Mouse (Mus musculus) ES-E14 (cell line): ENCODE data around the gene Ebf3. TPM values are rescaled to one million over a fixed set of nuclear protein-coding genes. Genes with fewer than 3 reads are reported as not detected.
A peak's percentile ranks its signal among the peaks of the same experiment; 100 is the strongest.

Source experiments
- DNase-seq: peaks from one replicate; pipeline ENCODE4 v3.0.0-alpha.2; 2013; ENCODE audit warnings: low read depth, low spot score
- H3K27ac ChIP-seq: 2 replicates; pipeline ENCODE4 v1.5.1; 2012; ENCODE audit warnings: low read depth, mild to moderate bottlenecking, low read length, moderate library complexity, mixed read lengths; ENCODE audit not compliant: poor library complexity, insufficient read depth, severe bottlenecking
- H3K36me3 ChIP-seq: 2 replicates; pipeline ENCODE4 v1.6.1; 2012; ENCODE audit warnings: mild to moderate bottlenecking, low read length, moderate library complexity, mixed read lengths; ENCODE audit not compliant: control insufficient read depth, poor library complexity, insufficient read depth, severe bottlenecking
- H3K4me1 ChIP-seq, 2 experiments: fragments of 150-350 bp in 1 of 2; sonication (generic) in 1 of 2; 2 replicates each; pipeline ENCODE4 v1.6.1; 2012; ENCODE audit warnings: low read length in 2 of 2, mild to moderate bottlenecking in 1 of 2, mixed read lengths in 1 of 2; ENCODE audit not compliant: control insufficient read depth in 2 of 2, insufficient read depth in 2 of 2, poor library complexity in 1 of 2
- H3K4me3 ChIP-seq, 2 experiments: fragments of 150-350 bp in 1 of 2; sonication (generic) in 1 of 2; 2 replicates each; pipeline ENCODE4 v1.5.1; 2012; ENCODE audit warnings: low read length in 2 of 2, low read depth in 1 of 2, mild to moderate bottlenecking in 1 of 2, mixed read lengths in 1 of 2; ENCODE audit not compliant: insufficient read depth in 1 of 2, poor library complexity in 1 of 2, severe bottlenecking in 1 of 2
- H3K9ac ChIP-seq: 2 replicates; pipeline ENCODE4 v1.6.1; 2012; ENCODE audit warnings: low read depth, mild to moderate bottlenecking, low read length, mixed read lengths; ENCODE audit not compliant: poor library complexity, insufficient read depth, severe bottlenecking
- H3K9me3 ChIP-seq: fragments of 150-350 bp; sonication (generic); 2 replicates; pipeline ENCODE4 v1.6.1; 2012; ENCODE audit warnings: low read depth, mild to moderate bottlenecking, low read length; ENCODE audit not compliant: control insufficient read depth, insufficient read depth
- CHD2 ChIP-seq: IDR thresholded peaks from 2 replicates; pipeline ENCODE4 v1.6.1; 2014; ENCODE audit warnings: mild to moderate bottlenecking, low read depth, low read length, inconsistent platforms
- HCFC1 ChIP-seq: IDR thresholded peaks from 2 replicates; pipeline ENCODE4 v1.6.1; 2012; ENCODE audit warnings: low read length, inconsistent platforms, borderline replicate concordance; ENCODE audit not compliant: insufficient read depth
- MAFK ChIP-seq: IDR thresholded peaks from 2 replicates; pipeline ENCODE4 v1.6.1; 2014; ENCODE audit warnings: mild to moderate bottlenecking, low read depth, low read length, inconsistent platforms; ENCODE audit not compliant: insufficient read depth
- ZC3H11A ChIP-seq: IDR thresholded peaks from 2 replicates; pipeline ENCODE4 v1.6.1; 2012; ENCODE audit warnings: low read depth, mild to moderate bottlenecking, inconsistent platforms, low read length, borderline replicate concordance
- ZNF384 ChIP-seq: IDR thresholded peaks from 2 replicates; pipeline ENCODE4 v1.6.1; 2012; ENCODE audit warnings: low read depth, low read length, inconsistent platforms
- in situ Hi-C, 2 experiments: fragments of 600-800 bp; cut with MboI; formaldehyde crosslinking; loops; one replicate each; pipeline ENCODE4 v1.15.1; 2025; ENCODE audit warnings: low sequenced_read_pairs in 2 of 2, inconsistent platforms in 1 of 2; ENCODE audit not compliant: unreplicated experiment in 2 of 2
- total RNA-seq: library from RNA; depleted of rRNA; stranded (reverse); fragments of 300-350 nt; gene quantifications from 2 replicates; pipeline ENCODE4 v1.2.3, GENCODE M21; 2012

The Ebf3 gene
- total RNA-seq, 1 experiment: 0.22 TPM

DNA sequence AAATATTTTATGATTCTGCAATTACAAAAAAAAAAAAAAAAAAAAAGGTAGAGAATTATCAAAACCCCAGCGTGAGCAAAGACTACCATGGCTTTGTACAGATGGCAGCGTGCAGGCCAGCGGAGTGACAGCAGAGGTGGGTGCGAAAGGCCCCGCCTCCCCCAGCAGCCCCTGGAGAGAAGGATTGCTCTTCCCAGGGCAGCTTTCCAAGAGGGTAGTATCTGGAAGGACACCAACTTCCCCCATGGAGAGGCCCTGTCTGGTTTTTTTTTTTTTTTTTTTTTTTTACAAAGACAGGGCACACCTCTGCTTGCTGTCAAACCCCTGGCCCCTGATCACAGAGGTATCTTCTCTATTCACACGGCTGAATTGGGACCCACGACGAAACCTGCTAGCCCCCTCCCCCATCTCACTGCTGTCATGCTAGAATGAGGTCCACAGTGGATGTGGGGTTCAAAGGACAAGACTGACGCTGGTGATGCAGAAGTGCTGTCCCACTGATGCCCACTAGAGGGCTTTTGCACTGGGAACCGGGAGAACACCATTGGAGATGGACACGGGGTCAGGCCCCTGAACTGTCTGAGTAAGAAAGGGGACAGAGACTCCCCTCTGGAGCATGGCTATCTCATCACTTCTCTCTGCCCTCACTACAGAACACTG lies 67.9 kb downstream of the Ebf3 start:
- no peak overlapping the region for H3K4me3 ChIP-seq
- TF ChIP-seq ZNF384 (no peak), ZC3H11A (no peak), MAFK (no peak), HCFC1 (no peak), CHD2 (no peak)
- no peak overlapping the region for H3K27ac ChIP-seq
- peak; percentile 49 for DNase-seq
- no peaks in the 10 kb centered on the region for H3K36me3 ChIP-seq
- in situ Hi-C loops: no loop called here
- H3K4me1 ChIP-seq: no peaks in the 10 kb centered on the region
- H3K9ac ChIP-seq: no peak overlapping the region
- no peaks in the 10 kb centered on the region for H3K9me3 ChIP-seq

DNA sequence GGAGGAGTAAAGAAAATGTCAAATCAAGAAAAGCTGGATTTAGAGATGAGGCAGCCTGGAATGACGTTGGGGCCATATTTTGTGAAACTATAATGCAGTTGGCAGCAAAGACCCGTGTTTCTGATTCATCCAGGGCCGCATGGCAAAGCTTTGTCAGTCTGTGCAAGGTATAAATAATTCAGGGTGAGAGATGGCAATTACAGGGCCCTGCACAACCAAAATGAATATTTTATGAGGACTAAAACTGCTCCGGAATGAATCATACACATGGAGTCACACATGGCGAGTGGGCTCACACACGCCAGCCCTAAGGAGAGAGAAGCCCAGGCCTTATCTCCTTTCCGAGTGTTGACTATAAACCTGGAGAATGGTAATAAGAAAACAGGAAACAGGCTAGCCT lies 69.4 kb downstream of the Ebf3 start:
- no peak overlapping the region for H3K27ac ChIP-seq

DNA sequence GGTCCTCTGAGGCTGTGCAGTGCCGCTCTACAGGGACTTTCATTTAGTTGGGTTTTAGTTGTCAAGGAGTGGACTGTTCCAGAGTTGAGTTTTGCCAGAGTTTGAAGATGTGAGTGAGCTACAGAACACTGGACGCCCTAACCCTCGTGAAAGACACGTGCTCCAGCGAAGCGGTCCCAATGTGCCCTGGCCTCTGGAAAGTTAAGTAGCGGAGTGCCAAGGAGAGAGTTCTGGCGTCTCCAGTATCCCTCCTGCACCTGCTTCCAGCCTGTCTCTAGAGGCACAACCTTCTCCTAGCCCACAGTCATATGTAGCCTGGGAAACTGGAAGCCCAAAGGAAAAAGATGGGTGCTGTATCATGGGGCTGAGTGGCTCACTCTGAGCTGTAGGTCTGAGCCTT lies 73.8 kb downstream of the Ebf3 start:
- Histone ChIP-seq H3K36me3 (no peaks in the 10 kb centered on the region), H3K9me3 (no peaks in the 10 kb centered on the region), H3K4me1 (no peaks in the 10 kb centered on the region), H3K9ac (no peak overlapping the region), H3K4me3 (no peak overlapping the region), H3K27ac (no peak overlapping the region)
- TF ChIP-seq MAFK (no peak), HCFC1 (no peak), ZNF384 (no peak), ZC3H11A (no peak), CHD2 (no peak)
- DNase-seq: no peak
- in situ Hi-C loops: no loop called here

More for the DNA sequence above, 69.4 kb downstream of the Ebf3 start:
- H3K36me3 ChIP-seq: no peaks in the 10 kb centered on the region
- no peak for TF ChIP-seq MAFK
- no peak for TF ChIP-seq HCFC1
- no peak for TF ChIP-seq CHD2
- no peak for TF ChIP-seq ZC3H11A
- TF ChIP-seq ZNF384: no peak
- in situ Hi-C loops: no loop called here
- H3K9ac ChIP-seq: no peak overlapping the region
- DNase-seq: no peak
- no peaks in the 10 kb centered on the region for H3K9me3 ChIP-seq
- no peaks in the 10 kb centered on the region for H3K4me1 ChIP-seq
- H3K4me3 ChIP-seq: no peak overlapping the region

DNA sequence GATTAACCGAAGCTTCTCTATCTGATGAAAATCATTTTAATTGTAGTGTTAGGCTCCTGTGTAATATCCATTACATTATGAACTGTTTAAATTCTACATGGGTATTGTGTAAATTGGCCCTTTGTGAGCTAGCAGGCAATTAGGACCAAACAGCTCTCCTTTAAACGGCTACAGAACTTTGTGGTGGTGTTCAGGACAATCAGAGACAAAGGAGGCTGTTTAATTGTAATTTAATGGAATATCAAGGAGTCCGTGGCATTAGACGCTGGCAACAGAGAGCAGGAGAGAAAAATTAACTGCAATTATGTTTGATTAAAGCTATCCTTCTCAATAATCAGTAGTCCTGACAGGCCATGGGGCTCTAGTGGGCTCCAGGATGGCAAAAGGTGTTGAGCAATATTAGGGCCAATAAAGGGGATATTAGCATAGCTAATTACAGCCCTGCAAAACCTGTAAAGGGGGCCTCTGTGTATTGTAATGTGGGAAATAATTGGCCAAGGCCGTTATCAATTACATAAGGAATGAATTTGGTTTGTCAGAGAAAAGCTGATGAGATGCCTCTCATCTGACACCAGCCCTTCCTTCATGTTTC lies 74.6 kb downstream of the Ebf3 start:
- no peak overlapping the region for H3K9ac ChIP-seq
- H3K27ac ChIP-seq: no peak overlapping the region
- H3K4me3 ChIP-seq: no peak overlapping the region
- no peaks in the 10 kb centered on the region for H3K36me3 ChIP-seq
- TF ChIP-seq MAFK (no peak), ZC3H11A (no peak), HCFC1 (no peak), ZNF384 (no peak)
- H3K4me1 ChIP-seq: no peaks in the 10 kb centered on the region
- H3K9me3 ChIP-seq: no peaks in the 10 kb centered on the region
- DNase-seq: no peak
- in situ Hi-C loops: no loop called here
